Mouse (Mus musculus) ES-Bruce4 (cell line): Measurements from ENCODE around the gene Ruvbl2.

Source experiments
- CTCF ChIP-seq: IDR thresholded peaks from one replicate; pipeline ENCODE4 v1.8.1; 2011; ENCODE audit warnings: low read depth, low read length
- EP300 ChIP-seq: IDR thresholded peaks from 2 replicates; pipeline ENCODE4 v1.6.1; 2011; ENCODE audit warnings: low read depth, low read length; ENCODE audit not compliant: insufficient read depth
- POLR2A ChIP-seq: IDR thresholded peaks from one replicate; pipeline ENCODE4 v1.8.1; 2011; ENCODE audit warnings: low read length; ENCODE audit not compliant: insufficient read depth

GRCm38 (mm10) chr7:45446589-45446988 lies 8.7 kb upstream of the Ruvbl2 start:
- TF ChIP-seq CTCF = no peak
- no peak for TF ChIP-seq EP300
- no peak for TF ChIP-seq POLR2A
